Mouse (Mus musculus): ENCODE data around the gene Helq.

DNA sequence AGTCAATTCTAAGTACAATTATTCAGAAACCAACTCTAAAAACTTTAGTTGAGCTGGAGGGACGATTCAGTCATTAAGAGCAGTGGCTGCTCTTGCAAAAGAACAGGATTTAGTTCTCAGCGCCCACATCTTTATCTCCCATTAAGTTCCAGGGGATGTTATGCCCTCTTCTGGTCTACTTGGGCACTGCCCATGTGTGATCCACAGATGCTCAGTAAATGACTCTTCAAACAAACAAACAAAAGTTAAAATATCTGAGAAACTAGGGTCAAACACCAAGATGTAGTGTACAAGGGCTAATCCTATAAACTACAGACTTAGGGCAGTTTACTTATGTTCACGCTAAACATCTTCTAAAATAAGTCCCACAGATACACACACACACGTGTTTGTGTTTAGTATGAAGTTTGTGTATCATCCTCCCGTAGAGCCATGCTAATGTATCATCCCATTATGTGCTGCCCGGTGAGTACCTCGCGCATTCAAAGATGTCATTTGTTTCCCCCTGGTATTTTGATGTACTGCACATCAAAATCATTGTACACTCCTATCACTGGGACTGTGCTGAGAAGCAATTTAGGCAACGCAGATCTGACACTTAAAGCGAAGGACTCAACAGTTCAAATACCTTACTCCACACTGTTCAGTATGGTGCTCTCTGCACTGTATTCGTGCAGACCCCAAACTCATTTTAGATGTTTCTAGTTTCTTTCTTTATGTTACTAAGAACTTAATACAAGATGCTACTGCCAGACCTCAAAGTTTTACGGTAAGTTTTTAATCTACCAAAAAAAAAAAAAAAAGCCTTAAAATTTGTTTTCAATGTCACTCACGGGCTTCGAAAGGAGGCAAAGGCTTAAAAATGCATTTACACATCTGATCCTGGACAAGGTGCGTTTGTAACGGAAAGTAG, 21.4 kb upstream of the Helq start:
- TF ChIP-seq GATA1 (IDR thresholded peaks at IDR 0.05; ENCODE audit: borderline replicate concordance, low read length) (no peak), CTCF (IDR thresholded peaks at IDR 0.05; ENCODE audit: low read depth, low read length) (no peak), POLR2AphosphoS5 (IDR thresholded peaks at IDR 0.05; ENCODE audit: insufficient replicate concordance, low read depth, low read length) (no peak)

Data from G1E (cell line).